Mouse (Mus musculus): ENCODE measurements at regions not wholly inside any gene's neighbourhood (a gene's known extent, or its start where the extent isn't known, plus 50 kb on each side); places are given as distances from the start of the nearest gene placed in this dataset.
A peak's percentile ranks its signal among the peaks of the same experiment; 100 is the strongest.

DNA sequence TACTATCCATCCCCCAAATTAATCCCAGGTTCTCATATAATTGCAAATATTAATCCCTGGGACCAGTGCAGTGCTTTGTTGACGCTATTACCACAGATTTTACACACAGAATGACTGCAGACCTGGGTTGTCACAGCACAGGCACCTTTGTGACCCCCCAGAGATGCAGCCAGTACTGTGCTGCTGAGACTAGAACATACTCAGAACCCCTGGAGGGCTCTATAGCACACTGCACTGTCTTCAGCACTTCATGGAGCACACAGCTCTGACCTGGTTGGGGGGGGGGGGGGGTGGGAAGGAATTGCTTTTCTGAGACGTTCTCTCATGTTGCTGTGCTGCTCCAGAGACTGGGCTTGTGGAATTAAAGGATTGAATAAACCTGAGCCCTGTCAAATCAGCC is 154.9 kb upstream of the Gm34302 start:
- ATAC-seq (replicated peaks; ENCODE audit: insufficient number of reproducible peaks, insufficient read depth, low FRiP score, low read depth), result no peak
- no peaks in the 10 kb centered on the region for H3K9me3 ChIP-seq (replicated peaks)
- no peaks in the 10 kb centered on the region for H3K27me3 ChIP-seq
- H3K4me2 ChIP-seq, result no peak overlapping the region
- H3K4me1 ChIP-seq (replicated peaks), result no peaks in the 10 kb centered on the region
- H3K27ac ChIP-seq, result no peak overlapping the region
- no peak overlapping the region for H3K4me3 ChIP-seq
- WGBS, result 56% methylated on average over 2 of the region's 2 CpGs
- H3K36me3 ChIP-seq, result no peaks in the 10 kb centered on the region
- H3K9ac ChIP-seq, result no peak overlapping the region

DNA sequence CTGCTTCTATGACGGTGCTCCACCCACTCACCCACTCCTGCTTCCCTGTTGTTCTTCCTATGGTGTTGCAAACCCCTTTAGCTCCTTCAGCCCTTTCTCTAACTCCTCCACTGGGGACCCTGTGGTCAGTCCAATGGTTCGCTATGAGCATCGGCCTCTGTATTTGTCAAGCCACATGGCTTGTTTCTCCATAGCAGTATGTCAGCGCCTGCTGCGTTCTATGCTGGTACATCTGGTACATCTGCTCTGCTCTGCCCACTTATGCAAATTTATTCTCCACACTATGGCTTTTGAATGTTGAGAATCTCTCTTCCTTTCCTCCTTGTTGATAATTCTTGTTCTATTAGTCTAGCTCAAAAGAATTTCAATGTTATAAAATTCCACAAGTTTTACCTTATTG is 154.2 kb upstream of the Gm34302 start:
- Histone ChIP-seq H3K27ac (no peak overlapping the region), H3K9me3 (replicated peaks) (no peaks in the 10 kb centered on the region), H3K36me3 (no peaks in the 10 kb centered on the region), H3K4me3 (no peak overlapping the region), H3K9ac (no peak overlapping the region), H3K4me1 (replicated peaks) (no peaks in the 10 kb centered on the region), H3K27me3 (no peaks in the 10 kb centered on the region), H3K4me2 (no peak overlapping the region)
- whole genome bisulfite sequencing, result 79% methylated on average over 5 of the region's 5 CpGs
- no peak for ATAC-seq (replicated peaks; ENCODE audit: insufficient number of reproducible peaks, insufficient read depth, low FRiP score, low read depth)

DNA sequence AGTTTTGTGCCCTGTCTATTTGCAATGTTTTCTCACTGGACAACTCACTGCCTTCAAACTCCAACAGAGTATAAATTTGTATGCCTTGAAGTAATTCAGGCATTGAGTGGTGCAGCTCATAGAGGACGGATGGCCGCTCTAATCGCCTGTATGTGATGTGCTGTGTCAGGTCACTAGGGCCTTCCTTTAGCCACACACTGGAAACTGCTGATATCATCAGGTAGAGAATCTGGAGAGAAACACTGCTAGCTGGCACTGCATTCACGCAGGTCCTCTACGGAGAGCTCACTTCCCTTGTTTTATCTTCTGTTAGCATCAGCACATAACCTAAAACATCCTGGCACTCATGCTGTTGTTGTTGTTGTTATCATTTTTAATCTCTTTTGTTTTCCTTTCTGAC is 144.0 kb upstream of the Gm34302 start:
- Histone ChIP-seq H3K4me3 (no peak overlapping the region), H3K27ac (no peak overlapping the region), H3K27me3 (no peaks in the 10 kb centered on the region), H3K4me1 (replicated peaks) (no peaks in the 10 kb centered on the region), H3K9me3 (replicated peaks) (no peaks in the 10 kb centered on the region), H3K9ac (no peak overlapping the region), H3K36me3 (no peaks in the 10 kb centered on the region), H3K4me2 (no peak overlapping the region)
- no peak for ATAC-seq (replicated peaks; ENCODE audit: insufficient number of reproducible peaks, insufficient read depth, low FRiP score, low read depth)
- 70% methylated on average over 5 of the region's 5 CpGs for WGBS

GRCm38 (mm10) chr3:63616127-63616526 is 132.4 kb upstream of the Gm34302 start:
- 22% methylated on average over 5 of the region's 5 CpGs for whole genome bisulfite sequencing
- H3K4me3 ChIP-seq, result no peak overlapping the region
- no peaks in the 10 kb centered on the region for H3K27me3 ChIP-seq
- no peak for ATAC-seq (replicated peaks; ENCODE audit: insufficient number of reproducible peaks, insufficient read depth, low FRiP score, low read depth)
- no peaks in the 10 kb centered on the region for H3K9me3 ChIP-seq (replicated peaks)
- no peaks in the 10 kb centered on the region for H3K36me3 ChIP-seq
- H3K9ac ChIP-seq, result no peak overlapping the region
- no peak overlapping the region for H3K4me2 ChIP-seq
- H3K4me1 ChIP-seq (replicated peaks), result no peaks in the 10 kb centered on the region
- H3K27ac ChIP-seq, result no peak overlapping the region

DNA sequence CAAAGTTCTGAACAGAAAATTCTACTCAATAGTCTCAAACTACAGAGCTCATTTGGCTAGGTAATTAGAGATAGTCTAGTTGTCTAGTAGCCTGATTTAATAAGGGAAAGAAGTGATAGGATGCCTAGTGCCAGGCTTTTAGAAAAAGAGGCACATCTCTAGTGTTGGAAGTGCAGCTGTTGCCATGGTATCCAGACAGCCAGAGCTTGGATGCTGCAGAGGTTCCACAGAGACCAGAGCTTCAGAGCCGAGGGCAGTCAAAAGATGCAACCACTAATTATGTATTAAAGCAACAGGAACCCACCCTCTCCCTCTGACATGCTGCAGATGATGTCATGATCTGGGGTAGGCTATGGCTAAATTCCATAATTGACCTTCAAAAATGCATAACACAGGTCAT is 130.0 kb upstream of the Gm34302 start:
- Histone ChIP-seq H3K4me3 (no peak overlapping the region), H3K27me3 (no peaks in the 10 kb centered on the region), H3K4me2 (no peak overlapping the region), H3K9me3 (replicated peaks) (no peaks in the 10 kb centered on the region), H3K36me3 (no peaks in the 10 kb centered on the region), H3K9ac (no peak overlapping the region), H3K27ac (no peak overlapping the region), H3K4me1 (replicated peaks) (0 out of 2 replicates have a peak, but pooled peaks cover 5% of the 10 kb centered on the region)
- 43% methylated on average over 1 of the region's 1 CpGs for WGBS
- no peak for ATAC-seq (replicated peaks; ENCODE audit: insufficient number of reproducible peaks, insufficient read depth, low FRiP score, low read depth)

DNA sequence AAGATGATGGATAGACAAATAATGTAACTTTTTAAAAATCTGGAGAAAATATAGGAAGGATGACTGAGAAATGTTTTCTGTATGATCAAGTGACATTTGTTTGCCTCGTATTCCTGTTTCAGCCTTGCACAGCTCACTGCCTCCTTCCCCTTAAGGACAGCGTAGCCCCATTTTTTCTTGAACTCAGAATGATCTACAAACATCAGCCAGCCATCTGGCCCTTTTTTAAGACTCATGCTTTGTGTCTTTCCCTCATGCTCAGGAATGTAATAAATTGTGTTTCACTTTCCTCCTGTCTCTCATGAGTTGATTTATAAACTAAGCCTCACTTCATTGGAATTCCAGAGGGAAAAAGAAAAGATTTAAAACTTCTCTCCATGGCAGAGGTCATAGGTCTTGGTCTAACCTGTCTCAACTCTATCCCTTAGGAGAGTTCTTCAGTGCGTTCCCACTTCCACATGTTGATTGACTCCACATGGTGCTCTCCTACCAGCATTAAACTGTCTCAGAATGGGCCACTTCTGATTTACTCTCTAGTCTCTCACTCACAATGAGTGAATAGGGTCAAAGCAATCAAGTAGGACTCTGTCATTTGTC is 129.2 kb upstream of the Gm34302 start:
- Histone ChIP-seq H3K9me3 (replicated peaks) (no peaks in the 10 kb centered on the region), H3K4me1 (replicated peaks) (0 out of 2 replicates have a peak, but pooled peaks cover 5% of the 10 kb centered on the region), H3K9ac (no peak overlapping the region), H3K27me3 (no peaks in the 10 kb centered on the region), H3K4me2 (no peak overlapping the region), H3K4me3 (no peak overlapping the region), H3K27ac (no peak overlapping the region), H3K36me3 (no peaks in the 10 kb centered on the region)
- 79% methylated on average over 3 of the region's 3 CpGs for WGBS
- no peak for ATAC-seq (replicated peaks; ENCODE audit: insufficient number of reproducible peaks, insufficient read depth, low FRiP score, low read depth)

- H3K9me3 ChIP-seq (replicated peaks), result no peaks in the 10 kb centered on the region
- no peaks in the 10 kb centered on the region for H3K27me3 ChIP-seq
- no peak overlapping the region for H3K27ac ChIP-seq
- H3K4me3 ChIP-seq, result peak overlapping the region; percentile 34
- H3K9ac ChIP-seq, result no peak overlapping the region
- 34% methylated on average over 5 of the region's 5 CpGs for WGBS
- 0 out of 2 replicates have a peak, but pooled peaks cover 5% of the 10 kb centered on the region for H3K4me1 ChIP-seq (replicated peaks)
- no peaks in the 10 kb centered on the region for H3K36me3 ChIP-seq
- H3K4me2 ChIP-seq, result peak overlapping the region; percentile 65
- no peak for ATAC-seq (replicated peaks; ENCODE audit: insufficient number of reproducible peaks, insufficient read depth, low FRiP score, low read depth)
Measured at GRCm38 (mm10) chr3:63610113-63610919, 126.6 kb upstream of the Gm34302 start.

DNA sequence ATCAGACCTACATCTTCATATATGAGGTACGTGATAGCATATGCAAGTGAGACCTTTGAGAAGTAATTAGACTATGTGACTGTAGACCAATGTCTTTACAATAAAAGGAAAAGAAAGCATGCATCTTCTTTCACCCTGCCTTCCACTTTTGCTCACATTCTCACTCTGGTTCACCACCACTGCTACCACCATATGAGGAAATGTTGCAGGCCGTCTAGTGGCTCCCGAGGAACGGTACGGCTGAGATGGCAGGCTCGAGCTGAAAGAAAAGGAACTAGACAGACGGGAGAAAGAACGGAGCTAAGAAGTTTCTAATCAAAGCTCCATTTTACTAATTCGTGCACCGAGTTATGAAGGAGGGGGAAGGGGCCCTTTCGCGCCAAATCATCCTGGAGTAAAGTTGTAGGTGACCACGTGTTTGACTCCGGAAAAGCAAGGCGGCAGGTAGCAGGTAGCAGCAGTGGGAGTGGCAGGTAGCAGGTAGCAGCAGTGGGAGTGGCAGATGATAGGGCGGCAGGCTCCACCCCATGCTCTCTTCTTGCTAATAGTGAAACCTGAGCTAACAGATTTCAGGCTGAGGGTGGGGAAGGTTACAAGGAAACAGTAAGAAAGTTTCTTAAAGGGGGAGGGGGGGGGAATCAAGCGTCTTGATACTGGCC is 125.9 kb upstream of the Gm34302 start:
- peak overlapping the region; percentile 34 for H3K4me3 ChIP-seq
- WGBS, result 11% methylated on average over 17 of the region's 17 CpGs

GRCm38 (mm10) chr3:63582717-63583696 is 99.3 kb upstream of the Gm34302 start:
- Histone ChIP-seq H3K4me1 (replicated peaks) (no peaks in the 10 kb centered on the region), H3K9me3 (replicated peaks) (no peaks in the 10 kb centered on the region), H3K9ac (no peak overlapping the region), H3K4me2 (no peak overlapping the region), H3K27me3 (no peaks in the 10 kb centered on the region), H3K27ac (no peak overlapping the region), H3K4me3 (no peak overlapping the region), H3K36me3 (no peaks in the 10 kb centered on the region)
- 76% methylated on average over 15 of the region's 15 CpGs for WGBS
- no peak for ATAC-seq (replicated peaks; ENCODE audit: insufficient number of reproducible peaks, insufficient read depth, low FRiP score, low read depth)

More for the DNA sequence above, 125.9 kb upstream of the Gm34302 start:
- H3K27ac ChIP-seq, result no peak overlapping the region
- H3K9me3 ChIP-seq (replicated peaks), result no peaks in the 10 kb centered on the region
- no peak for ATAC-seq (replicated peaks; ENCODE audit: insufficient number of reproducible peaks, insufficient read depth, low FRiP score, low read depth)
- no peaks in the 10 kb centered on the region for H3K36me3 ChIP-seq
- peak overlapping the region; percentile 65 for H3K4me2 ChIP-seq
- H3K9ac ChIP-seq, result no peak overlapping the region
- H3K4me1 ChIP-seq (replicated peaks), result 0 out of 2 replicates have a peak, but pooled peaks cover 5% of the 10 kb centered on the region
- H3K27me3 ChIP-seq, result no peaks in the 10 kb centered on the region

- H3K27me3 ChIP-seq, result no peaks in the 10 kb centered on the region
- H3K9me3 ChIP-seq (replicated peaks), result no peaks in the 10 kb centered on the region
- 57% methylated on average over 6 of the region's 6 CpGs for WGBS
- no peaks in the 10 kb centered on the region for H3K4me1 ChIP-seq (replicated peaks)
- no peak overlapping the region for H3K4me3 ChIP-seq
- H3K4me2 ChIP-seq, result no peak overlapping the region
- no peak for ATAC-seq (replicated peaks; ENCODE audit: insufficient number of reproducible peaks, insufficient read depth, low FRiP score, low read depth)
- H3K27ac ChIP-seq, result no peak overlapping the region
- no peak overlapping the region for H3K9ac ChIP-seq
- no peaks in the 10 kb centered on the region for H3K36me3 ChIP-seq
Measured at GRCm38 (mm10) chr3:63582180-63582579, 98.5 kb upstream of the Gm34302 start.

All from heart, embryonic 15.5 days (tissue).